1 mouse cellular context compared by ENCODE assay signal in genomic region chr16:13922966-13923365, GRCm38 (mm10). TPM values are rescaled to one million over a fixed set of nuclear protein-coding genes. Genes with fewer than 3 reads are reported as not detected.
"Had no signal": no experiment of that assay in that cellular context is flagged by ENCODE, and none has a peak within 500 bp of the region (broad histone marks: within the 10 kb centered on the region; RNA-seq: fewer than 3 reads in every experiment).

No protein-coding gene starts in this region.

RNA-seq across cellular contexts. Expression of gene Mpv17l, which starts 20.0 kb away (rescaled TPM):
- polyA plus RNA-seq: erythroblast, embryonic 14.5 days had no signal
